Mouse (Mus musculus) intestine, embryonic 15.5 days (tissue): Measurements from ENCODE around the gene Myh10. TPM values are rescaled to one million over a fixed set of nuclear protein-coding genes. Genes with fewer than 3 reads are reported as not detected.

Experiments
- ATAC-seq: fragments of 200-750 bp; cut with Nextera tagmentation; 2 replicates; pipeline ENCODE4 v1.8.0; 2017; ENCODE audit warnings: moderate TSS enrichment, moderate library complexity
- H3K27ac ChIP-seq: fragments of 300-500 bp; sonication (generic); 2 replicates; pipeline ENCODE4 v1.5.1; 2015; ENCODE audit warnings: mild to moderate bottlenecking, inconsistent platforms
- H3K27me3 ChIP-seq: fragments of 300-500 bp; sonication (generic); replicated peaks from 2 replicates; pipeline ENCODE4 v1.6.1; 2015; ENCODE audit warnings: inconsistent platforms
- H3K36me3 ChIP-seq: fragments of 300-500 bp; sonication (generic); 2 replicates; pipeline ENCODE4 v1.6.1; 2015; ENCODE audit warnings: inconsistent platforms
- H3K4me1 ChIP-seq: fragments of 300-500 bp; sonication (generic); replicated peaks from 2 replicates; pipeline ENCODE4 v1.6.1; 2015; ENCODE audit warnings: inconsistent platforms
- H3K4me2 ChIP-seq: fragments of 300-500 bp; sonication (generic); replicated peaks from 2 replicates; pipeline ENCODE4 v1.6.1; 2015; ENCODE audit warnings: mild to moderate bottlenecking, inconsistent platforms
- H3K4me3 ChIP-seq: fragments of 300-500 bp; sonication (generic); replicated peaks from 2 replicates; pipeline ENCODE4 v1.5.1; 2015; ENCODE audit warnings: inconsistent platforms
- H3K9ac ChIP-seq: fragments of 300-500 bp; sonication (generic); 2 replicates; pipeline ENCODE4 v1.6.1; 2015; ENCODE audit warnings: inconsistent platforms
- H3K9me3 ChIP-seq: fragments of 300-500 bp; sonication (generic); 2 replicates; pipeline ENCODE4 v1.6.1; 2016; ENCODE audit warnings: inconsistent platforms
- WGBS: fragments of 180-500 bp; shearing (Covaris S2); methylation state at CpG from one replicate; pipeline ENCODE4 v1.1.7; 2015; 5-methylcytosine and 5-hydroxymethylcytosine counted together
- polyA plus RNA-seq: library from polyadenylated mRNA; unstranded; fragments of >200 nt; fragmentation: Nextera tagmentation; extraction: Ambion mirVana; gene quantifications from 2 replicates; pipeline ENCODE4 v1.2.1, GENCODE M21; 2015

Myh10 gene
- polyA plus RNA-seq, 1 experiment from 2014 or later: 70.4 TPM

- Histone ChIP-seq H3K27ac (no peak overlapping the region), H3K9ac (no peak overlapping the region), H3K27me3 (no peaks in the 10 kb centered on the region), H3K4me1 (0 out of 2 replicates have a peak, but pooled peaks cover 5% of the 10 kb centered on the region), H3K4me3 (no peak overlapping the region), H3K9me3 (no peaks in the 10 kb centered on the region), H3K36me3 (peaks cover 21% of the 10 kb centered on the region), H3K4me2 (no peak overlapping the region)
- 91% methylated on average over 1 of the region's 1 CpGs for WGBS
- no peak for ATAC-seq
Measured at GRCm38 (mm10) chr11:68703360-68703759, 12.0 kb downstream of the Myh10 start.

- Histone ChIP-seq H3K4me2 (no peak overlapping the region), H3K27me3 (no peaks in the 10 kb centered on the region), H3K9ac (no peak overlapping the region), H3K4me1 (0 out of 2 replicates have a peak, but pooled peaks cover 5% of the 10 kb centered on the region), H3K36me3 (peaks cover 19% of the 10 kb centered on the region), H3K27ac (no peak overlapping the region), H3K9me3 (no peaks in the 10 kb centered on the region), H3K4me3 (no peak overlapping the region)
- no peak for ATAC-seq
- WGBS: 100% methylated on average over 1 of the region's 1 CpGs
Measured at GRCm38 (mm10) chr11:68704258-68704657, 12.9 kb downstream of the Myh10 start.

- Histone ChIP-seq H3K4me1 (0 out of 2 replicates have a peak, but pooled peaks cover 5% of the 10 kb centered on the region), H3K27me3 (no peaks in the 10 kb centered on the region), H3K27ac (no peak overlapping the region), H3K9ac (no peak overlapping the region), H3K9me3 (no peaks in the 10 kb centered on the region), H3K4me3 (no peak overlapping the region), H3K36me3 (peaks cover 14% of the 10 kb centered on the region), H3K4me2 (no peak overlapping the region)
- 96% methylated on average over 2 of the region's 2 CpGs for WGBS
- ATAC-seq: no peak
Measured at GRCm38 (mm10) chr11:68704847-68705246, 13.5 kb downstream of the Myh10 start.

GRCm38 (mm10) chr11:68706524-68707429 is 15.4 kb downstream of the Myh10 start:
- H3K36me3 ChIP-seq: peaks cover 5% of the 10 kb centered on the region; the same call in 1 of the 2 replicates
- H3K27ac ChIP-seq: no peak overlapping the region
- H3K4me3 ChIP-seq: no peak overlapping the region
- H3K9ac ChIP-seq: no peak overlapping the region
- no peaks in the 10 kb centered on the region for H3K27me3 ChIP-seq
- H3K4me1 ChIP-seq: 0 out of 2 replicates have a peak, but pooled peaks cover 5% of the 10 kb centered on the region
- no peak overlapping the region for H3K4me2 ChIP-seq
- ATAC-seq: no peak
- H3K9me3 ChIP-seq: no peaks in the 10 kb centered on the region
- WGBS: 69% methylated on average over 9 of the region's 9 CpGs

- WGBS: 60% methylated on average over 5 of the region's 5 CpGs
Measured at GRCm38 (mm10) chr11:68707881-68708582, 16.7 kb downstream of the Myh10 start.

GRCm38 (mm10) chr11:68716167-68716566 is 24.8 kb downstream of the Myh10 start:
- Histone ChIP-seq H3K27ac (no peak overlapping the region), H3K4me3 (no peak overlapping the region), H3K36me3 (peaks cover 3% of the 10 kb centered on the region; the same call in 1 of the 2 replicates), H3K4me1 (peaks cover 16% of the 10 kb centered on the region), H3K9me3 (no peaks in the 10 kb centered on the region), H3K9ac (no peak overlapping the region), H3K4me2 (no peak overlapping the region), H3K27me3 (no peaks in the 10 kb centered on the region)
- ATAC-seq: no peak
- 79% methylated on average over 4 of the region's 4 CpGs for WGBS

More at GRCm38 (mm10) chr11:68707881-68708582, 16.7 kb downstream of the Myh10 start:
- H3K4me1 ChIP-seq: 0 out of 2 replicates have a peak, but pooled peaks cover 5% of the 10 kb centered on the region
- H3K4me2 ChIP-seq: no peak overlapping the region
- no peaks in the 10 kb centered on the region for H3K27me3 ChIP-seq
- ATAC-seq: no peak
- H3K9me3 ChIP-seq: no peaks in the 10 kb centered on the region
- no peak overlapping the region for H3K9ac ChIP-seq
- no peaks in the 10 kb centered on the region; the same call in 1 of the 2 replicates for H3K36me3 ChIP-seq
- H3K27ac ChIP-seq: no peak overlapping the region
- H3K4me3 ChIP-seq: no peak overlapping the region

GRCm38 (mm10) chr11:68717171-68717840 is 25.9 kb downstream of the Myh10 start:
- H3K9ac ChIP-seq: no peak overlapping the region
- no peak overlapping the region for H3K4me3 ChIP-seq
- no peak for ATAC-seq
- H3K4me2 ChIP-seq: no peak overlapping the region
- peaks cover 3% of the 10 kb centered on the region; the same call in 1 of the 2 replicates for H3K36me3 ChIP-seq
- H3K27me3 ChIP-seq: no peaks in the 10 kb centered on the region
- peaks cover 16% of the 10 kb centered on the region for H3K4me1 ChIP-seq
- 60% methylated on average over 16 of the region's 16 CpGs for WGBS
- no peak overlapping the region for H3K27ac ChIP-seq
- H3K9me3 ChIP-seq: no peaks in the 10 kb centered on the region

GRCm38 (mm10) chr11:68719096-68719648 is 27.8 kb downstream of the Myh10 start:
- Histone ChIP-seq H3K27me3 (no peaks in the 10 kb centered on the region), H3K9ac (no peak overlapping the region), H3K36me3 (peaks cover 7% of the 10 kb centered on the region; the same call in 1 of the 2 replicates), H3K4me1 (peaks cover 16% of the 10 kb centered on the region), H3K4me3 (no peak overlapping the region), H3K4me2 (no peak overlapping the region), H3K27ac (no peak overlapping the region), H3K9me3 (no peaks in the 10 kb centered on the region)
- no peak for ATAC-seq
- WGBS: 83% methylated on average over 4 of the region's 4 CpGs

GRCm38 (mm10) chr11:68719774-68720173 is 28.4 kb downstream of the Myh10 start:
- peaks cover 16% of the 10 kb centered on the region for H3K4me1 ChIP-seq
- WGBS: 78% methylated on average over 5 of the region's 5 CpGs
- H3K27me3 ChIP-seq: no peaks in the 10 kb centered on the region
- no peak overlapping the region for H3K9ac ChIP-seq
- H3K4me3 ChIP-seq: no peak overlapping the region
- no peak overlapping the region for H3K4me2 ChIP-seq
- no peak for ATAC-seq
- peaks cover 7% of the 10 kb centered on the region; the same call in 1 of the 2 replicates for H3K36me3 ChIP-seq
- H3K27ac ChIP-seq: no peak overlapping the region
- no peaks in the 10 kb centered on the region for H3K9me3 ChIP-seq

GRCm38 (mm10) chr11:68724117-68724516 is 32.8 kb downstream of the Myh10 start:
- Histone ChIP-seq H3K36me3 (0 out of 2 replicates have a peak, but pooled peaks cover 4% of the 10 kb centered on the region), H3K9me3 (no peaks in the 10 kb centered on the region), H3K4me1 (no peaks in the 10 kb centered on the region), H3K27me3 (no peaks in the 10 kb centered on the region), H3K27ac (no peak overlapping the region), H3K4me2 (no peak overlapping the region), H3K9ac (no peak overlapping the region), H3K4me3 (no peak overlapping the region)
- ATAC-seq: no peak

- Histone ChIP-seq H3K4me3 (no peak overlapping the region), H3K27me3 (no peaks in the 10 kb centered on the region), H3K4me2 (no peak overlapping the region), H3K27ac (no peak overlapping the region), H3K4me1 (no peaks in the 10 kb centered on the region), H3K9ac (no peak overlapping the region), H3K9me3 (no peaks in the 10 kb centered on the region), H3K36me3 (no peaks in the 10 kb centered on the region)
- ATAC-seq: no peak
- 86% methylated on average over 3 of the region's 3 CpGs for WGBS
Measured at GRCm38 (mm10) chr11:68728693-68729092, 37.3 kb downstream of the Myh10 start.
